Mouse (Mus musculus): ENCODE measurements around the gene Fgfr3.

Fgfr3 gene

GRCm38 (mm10) chr5:33698669-33699068 lies 22.8 kb upstream of the Fgfr3 start:
- DNase-seq = no peak

GRCm38 (mm10) chr5:33700010-33700409 lies 21.5 kb upstream of the Fgfr3 start:
- DNase-seq = no peak

- no peak for DNase-seq
Measured at GRCm38 (mm10) chr5:33701832-33702231, 19.6 kb upstream of the Fgfr3 start.

- DNase-seq = no peak
Measured at GRCm38 (mm10) chr5:33703999-33704398, 17.5 kb upstream of the Fgfr3 start.

- DNase-seq = no peak
Measured at GRCm38 (mm10) chr5:33704945-33705611, 16.4 kb upstream of the Fgfr3 start.

GRCm38 (mm10) chr5:33705612-33706349 lies 15.7 kb upstream of the Fgfr3 start:
- DNase-seq = no peak

GRCm38 (mm10) chr5:33706350-33706629 lies 15.2 kb upstream of the Fgfr3 start:
- DNase-seq = peak in 1 of 2 experiments; percentile 54

- peak in 1 of 2 experiments; percentile 58 for DNase-seq
Measured at GRCm38 (mm10) chr5:33707163-33707562, 14.3 kb upstream of the Fgfr3 start.

- DNase-seq = no peak
Measured at GRCm38 (mm10) chr5:33709037-33709436, 12.4 kb upstream of the Fgfr3 start.

- peak in 1 of 2 experiments; percentile 50 for DNase-seq
Measured at GRCm38 (mm10) chr5:33712550-33712949, 8.9 kb upstream of the Fgfr3 start.

- DNase-seq = no peak
Measured at GRCm38 (mm10) chr5:33715182-33715581, 6.3 kb upstream of the Fgfr3 start.

- peak in 1 of 2 experiments; percentile 52 for DNase-seq
Measured at GRCm38 (mm10) chr5:33716467-33716866, 5.0 kb upstream of the Fgfr3 start.

GRCm38 (mm10) chr5:33718460-33718859 lies 3.0 kb upstream of the Fgfr3 start:
- no peak for DNase-seq

GRCm38 (mm10) chr5:33720852-33721490 lies 503 bp upstream of the Fgfr3 start:
- no peak for DNase-seq

- no peak for DNase-seq
Measured at GRCm38 (mm10) chr5:33722266-33723018, 968 bp downstream of the Fgfr3 start.

- peak; percentile 36 to 47 for DNase-seq
Measured at GRCm38 (mm10) chr5:33723019-33723640, 1.7 kb downstream of the Fgfr3 start.

GRCm38 (mm10) chr5:33723641-33724465 lies 2.4 kb downstream of the Fgfr3 start:
- no peak for DNase-seq

GRCm38 (mm10) chr5:33726081-33726647 lies 4.7 kb downstream of the Fgfr3 start:
- peak; percentile 41 to 59 for DNase-seq

- no peak for DNase-seq
Measured at GRCm38 (mm10) chr5:33726891-33727290, 5.4 kb downstream of the Fgfr3 start.

- no peak for DNase-seq
Measured at GRCm38 (mm10) chr5:33728841-33729240, 7.4 kb downstream of the Fgfr3 start.

- peak; percentile 35 to 60 for DNase-seq
Measured at GRCm38 (mm10) chr5:33730516-33730915, 9.0 kb downstream of the Fgfr3 start.

Data from lung, adult 18-20 months (tissue).